Mouse (Mus musculus) lung, adult 2 months (tissue): ENCODE data around the gene Kcna6. TPM values are rescaled to one million over a fixed set of nuclear protein-coding genes. Genes with fewer than 3 reads are reported as not detected.

Source experiments
- DNase-seq: peaks from one replicate; pipeline ENCODE4 v3.0.0; 2022
- H3K4me1 ChIP-seq: fragments of 200-500 bp; 2 replicates; pipeline ENCODE4 v1.6.1; 2011; ENCODE audit warnings: low read length; ENCODE audit not compliant: control insufficient read depth, insufficient read depth
- H3K4me3 ChIP-seq: fragments of 200-500 bp; replicated peaks from 2 replicates; pipeline ENCODE3; 2011; ENCODE audit warnings: low read depth, mild to moderate bottlenecking, control low read depth, low read length; ENCODE audit errors: extremely low read depth
- CTCF ChIP-seq: fragments of 200-500 bp; IDR thresholded peaks from 2 replicates; pipeline ENCODE4 v1.5.1; 2011; ENCODE audit warnings: mild to moderate bottlenecking, low read length, control low read depth; ENCODE audit not compliant: insufficient read depth
- POLR2A ChIP-seq: fragments of 200-500 bp; IDR thresholded peaks from 2 replicates; pipeline ENCODE4 v1.6.1; 2011; ENCODE audit warnings: low read depth, mild to moderate bottlenecking, control low read depth, low read length, borderline replicate concordance; ENCODE audit errors: extremely low read depth
- WGBS: fragments of 180-500 bp; shearing (Covaris S2); methylation state at CpG from one replicate; pipeline ENCODE4 v1.1.7; 2018; 5-methylcytosine and 5-hydroxymethylcytosine counted together
- polyA plus RNA-seq: library from polyadenylated mRNA; depleted of rRNA; stranded (reverse); fragments of >200 nt; gene quantifications from 2 replicates; pipeline ENCODE4 v1.2.3, GENCODE M21; 2012; rRNA removed

Gene Kcna6
- polyA plus RNA-seq = 0.31 and 0.93 TPM in 2 replicates

DNA sequence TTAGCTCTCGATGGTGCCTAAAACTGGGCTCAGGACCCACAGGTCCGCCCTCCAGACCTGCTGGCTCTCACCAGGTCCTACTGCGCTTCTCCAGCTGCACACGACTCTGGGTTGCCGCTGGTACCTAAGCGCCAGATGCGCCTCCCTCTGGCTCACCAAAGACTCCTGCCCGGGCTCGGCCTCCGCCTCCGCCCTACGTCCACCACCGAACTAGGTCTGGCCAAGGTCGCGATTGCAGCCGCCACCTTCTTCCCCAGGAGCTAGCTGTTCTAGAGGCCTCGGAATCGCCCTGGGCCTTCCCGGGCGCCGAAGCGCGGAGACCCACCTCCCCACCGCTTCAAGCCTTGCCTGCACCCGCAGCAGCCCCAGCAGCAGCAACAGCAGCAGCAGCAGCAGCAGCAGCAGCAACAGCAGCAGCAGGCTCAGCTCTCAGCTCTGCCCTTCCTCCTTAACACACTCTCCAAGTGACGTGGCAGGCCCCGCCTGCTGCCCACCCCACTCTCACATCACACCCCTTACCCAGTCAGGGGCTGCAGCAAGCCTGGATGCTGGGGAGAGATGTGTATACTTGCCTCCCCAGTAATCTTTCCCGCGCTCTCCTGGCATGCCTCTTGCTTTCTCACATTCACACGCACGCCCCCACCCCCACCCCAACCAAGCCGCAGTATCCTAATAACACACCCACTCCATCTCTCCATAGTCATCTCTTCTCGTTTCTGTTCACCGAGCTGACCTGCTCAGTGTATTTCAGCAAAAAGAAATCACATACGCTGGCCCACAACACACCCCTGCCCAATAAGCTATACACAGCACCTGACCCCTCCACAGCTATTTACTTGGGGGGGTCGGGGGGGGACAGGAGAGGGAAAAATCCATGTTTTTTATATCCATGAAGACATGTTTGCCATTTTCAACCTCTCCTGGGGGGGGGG is at the start of gene Kcna6:
TSS of gene Kcna6 (minus strand) at position 464 of the 932 bp plus-strand sequence.
- 3% methylated on average over 36 of the region's 36 CpGs for WGBS
- no peaks in the 10 kb centered on the region for H3K4me1 ChIP-seq
- no peak for TF ChIP-seq POLR2A
- no peak for DNase-seq
- H3K4me3 ChIP-seq = no peak within 1 kb of the TSS

DNA sequence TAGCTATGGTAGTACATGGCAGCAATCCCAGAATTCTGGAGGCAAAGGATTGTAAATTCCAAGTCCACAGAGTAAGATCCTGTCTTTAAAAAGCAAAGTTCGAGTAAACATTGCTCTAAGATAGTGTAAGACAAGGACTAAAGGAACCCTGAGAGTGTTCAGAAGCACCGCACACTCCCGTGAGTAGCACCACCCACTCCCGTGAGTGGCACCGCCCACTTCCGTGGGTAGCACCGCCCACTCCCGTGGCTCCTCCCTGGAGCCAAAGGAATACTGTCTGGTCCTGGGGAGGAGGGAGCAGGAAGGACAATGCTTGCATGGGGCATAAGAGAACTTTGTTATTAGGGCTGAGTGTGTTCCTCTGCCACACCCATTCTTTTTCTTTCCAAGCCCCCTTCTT is 48.4 kb upstream of the Kcna6 start:
- no peak overlapping the region for H3K4me3 ChIP-seq
- WGBS = 68% methylated on average over 8 of the region's 8 CpGs
- TF ChIP-seq POLR2A (no peak), CTCF (no peak)
- DNase-seq = no peak
- H3K4me1 ChIP-seq = no peaks in the 10 kb centered on the region

DNA sequence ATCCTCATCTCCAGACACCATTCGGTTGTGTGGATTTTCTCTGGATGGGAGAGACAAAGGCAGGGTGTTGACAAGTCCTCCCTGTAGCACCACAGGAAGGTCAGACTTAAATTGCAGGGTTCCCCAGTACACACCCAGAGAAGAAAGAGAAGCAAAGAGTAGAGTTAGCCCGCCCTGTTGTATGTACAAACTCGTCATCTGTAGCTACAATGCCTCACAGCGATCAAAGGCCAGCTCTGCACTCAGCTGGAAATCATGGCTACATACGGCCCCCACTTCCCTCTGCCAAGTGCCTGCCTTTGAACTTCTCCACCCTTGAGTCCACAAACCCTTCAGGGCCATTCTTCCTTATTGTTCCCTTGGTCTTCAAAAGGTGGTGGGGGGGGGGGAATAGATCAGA is 43.7 kb upstream of the Kcna6 start:
- DNase-seq = no peak
- Histone ChIP-seq H3K4me1 (no peaks in the 10 kb centered on the region), H3K4me3 (no peak overlapping the region)
- TF ChIP-seq CTCF (no peak), POLR2A (no peak)
- 44% methylated on average over 5 of the region's 5 CpGs for WGBS

DNA sequence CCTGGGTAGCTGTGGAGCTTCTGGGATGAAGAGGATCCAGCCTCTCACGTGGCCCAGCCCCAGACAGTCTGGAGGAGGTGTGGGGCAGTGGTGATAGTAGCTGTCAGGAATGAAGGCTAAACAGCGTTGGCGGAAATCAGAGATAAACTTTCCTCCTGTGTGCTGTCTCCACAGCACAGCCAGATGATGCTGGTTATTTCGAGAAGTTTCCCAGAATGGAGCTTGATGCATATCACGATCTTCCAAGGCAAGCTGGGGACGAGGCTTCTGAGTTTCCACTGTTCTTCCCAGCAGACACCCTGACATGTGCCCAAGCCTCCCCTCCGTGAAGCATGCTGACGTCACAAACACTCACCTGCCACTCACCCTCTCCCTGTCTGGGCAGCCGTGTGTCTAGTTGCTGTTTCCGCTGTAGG is 43.2 kb upstream of the Kcna6 start:
- H3K4me1 ChIP-seq = no peaks in the 10 kb centered on the region
- no peak overlapping the region for H3K4me3 ChIP-seq
- no peak for DNase-seq
- WGBS = 30% methylated on average over 10 of the region's 10 CpGs
- TF ChIP-seq CTCF (no peak), POLR2A (no peak)

DNA sequence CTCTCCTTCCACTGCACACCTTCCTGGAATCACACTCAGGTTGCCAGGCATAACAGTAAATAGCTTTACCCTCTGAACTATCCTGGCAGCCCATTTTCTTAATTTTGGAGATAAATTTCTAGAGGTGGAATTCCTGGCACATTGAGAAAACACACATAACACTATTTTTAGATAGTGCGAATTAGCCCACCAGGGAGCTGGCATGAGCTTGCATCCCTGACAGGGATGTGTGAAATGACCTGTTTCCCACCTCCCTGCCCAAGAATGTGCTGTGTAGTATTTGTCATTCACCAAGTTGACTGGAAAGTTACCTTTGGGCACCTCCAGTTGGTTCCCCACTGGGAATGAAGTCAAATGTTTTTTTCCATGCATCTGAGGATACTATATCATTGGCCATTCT is 42.6 kb upstream of the Kcna6 start:
- TF ChIP-seq CTCF = no peak
- TF ChIP-seq POLR2A = no peak
- Histone ChIP-seq H3K4me1 (no peaks in the 10 kb centered on the region), H3K4me3 (no peak overlapping the region)
- 81% methylated on average over 1 of the region's 1 CpGs for WGBS
- no peak for DNase-seq

DNA sequence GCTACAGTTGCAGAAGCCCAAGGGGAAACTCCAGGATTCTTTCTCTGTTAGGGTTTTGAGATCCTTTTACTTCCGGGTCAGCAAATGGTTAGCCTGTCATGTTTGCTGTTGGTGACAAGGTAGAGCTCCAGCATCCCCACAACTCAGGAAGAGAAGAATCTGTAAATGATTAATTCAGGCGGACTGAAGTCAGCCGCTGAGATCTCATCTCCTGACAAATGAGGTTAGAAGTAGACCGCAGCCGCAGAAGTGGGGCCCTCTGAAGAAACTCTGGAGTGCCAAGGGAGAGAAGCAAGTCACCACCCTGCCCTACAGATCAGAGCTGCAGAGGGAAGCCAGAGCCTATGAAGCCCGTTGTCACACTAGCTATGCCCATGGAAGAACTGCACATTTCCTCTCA is 37.4 kb upstream of the Kcna6 start:
- DNase-seq = no peak
- WGBS = 49% methylated on average over 6 of the region's 6 CpGs
- Histone ChIP-seq H3K4me1 (no peaks in the 10 kb centered on the region), H3K4me3 (no peak overlapping the region)
- TF ChIP-seq CTCF = no peak
- no peak for TF ChIP-seq POLR2A

DNA sequence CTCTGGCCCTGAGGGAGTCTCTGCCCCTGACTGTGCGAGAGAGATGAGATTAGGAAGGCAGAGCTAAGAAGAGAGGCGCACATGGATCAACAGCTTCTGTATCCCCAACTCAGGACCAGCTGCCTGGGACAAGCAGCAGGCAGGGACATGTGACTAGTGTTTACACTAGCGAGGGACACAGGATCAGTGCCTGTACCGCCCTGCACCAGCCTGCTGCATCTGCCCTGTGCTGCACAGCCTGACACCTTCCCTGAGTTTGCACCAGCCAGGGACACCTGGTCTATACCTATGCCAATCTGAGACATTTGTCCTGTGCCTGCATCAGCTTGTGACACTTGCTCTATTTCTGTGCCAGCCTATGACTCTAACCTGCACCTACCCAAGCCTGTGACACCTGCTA is 33.4 kb upstream of the Kcna6 start:
- Histone ChIP-seq H3K4me3 (no peak overlapping the region), H3K4me1 (no peaks in the 10 kb centered on the region)
- TF ChIP-seq POLR2A = no peak
- TF ChIP-seq CTCF = no peak
- 46% methylated on average over 4 of the region's 4 CpGs for WGBS
- no peak for DNase-seq

DNA sequence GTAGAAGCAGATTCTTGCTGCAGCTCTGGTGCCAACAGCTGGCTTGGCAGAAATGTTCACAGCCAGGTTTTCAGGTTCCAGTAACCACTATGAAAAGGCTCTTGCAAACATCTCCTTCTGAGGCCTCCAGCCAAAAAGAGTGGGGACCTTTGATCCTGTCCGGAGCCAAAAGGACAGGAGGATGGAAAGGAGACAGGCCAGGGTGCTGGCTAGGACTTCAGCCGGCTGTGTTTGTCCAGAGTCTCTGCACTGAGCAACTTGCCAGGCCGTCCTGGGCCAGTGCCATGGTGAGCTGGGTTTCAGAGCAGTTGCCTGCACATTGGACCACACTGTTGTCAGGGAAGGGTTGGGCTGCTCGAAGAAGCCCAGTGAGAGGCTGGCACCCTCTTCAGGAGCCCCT is 31.9 kb upstream of the Kcna6 start:
- TF ChIP-seq CTCF (no peak), POLR2A (no peak)

DNA sequence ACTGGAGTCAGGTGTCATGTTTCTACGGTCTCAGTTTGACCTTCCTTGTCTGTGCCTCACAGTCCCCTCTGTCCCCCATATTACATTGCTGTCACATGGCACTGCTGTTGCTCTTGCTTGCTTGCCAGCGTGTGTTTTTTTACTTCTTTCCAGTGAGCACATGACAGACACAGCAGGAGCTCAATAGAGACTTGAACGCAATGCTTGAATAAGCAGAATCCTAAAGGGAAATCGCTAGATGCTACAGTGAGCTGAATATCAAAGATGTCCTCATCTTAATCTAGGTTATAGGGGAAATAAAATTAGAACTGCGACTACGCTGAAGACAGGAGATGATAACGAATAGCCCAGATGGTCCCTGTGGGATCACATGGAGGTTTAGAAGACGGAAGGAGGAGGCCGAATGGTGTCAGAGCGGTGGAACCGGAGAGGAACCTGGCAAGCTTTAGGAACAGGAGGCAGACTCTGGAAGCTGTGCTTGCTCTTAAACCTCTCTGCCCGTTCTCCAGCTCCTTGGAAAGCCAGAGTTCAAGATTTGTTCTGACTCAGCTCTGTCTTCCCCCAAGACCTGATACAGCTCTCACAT is 29.8 kb upstream of the Kcna6 start:
- 86% methylated on average over 12 of the region's 12 CpGs for WGBS
- TF ChIP-seq POLR2A = no peak
- TF ChIP-seq CTCF = no peak

More for the DNA sequence above, 31.9 kb upstream of the Kcna6 start:
- Histone ChIP-seq H3K4me3 (no peak overlapping the region), H3K4me1 (no peaks in the 10 kb centered on the region)
- WGBS = 53% methylated on average over 4 of the region's 4 CpGs
- peak; percentile 5 for DNase-seq

DNA sequence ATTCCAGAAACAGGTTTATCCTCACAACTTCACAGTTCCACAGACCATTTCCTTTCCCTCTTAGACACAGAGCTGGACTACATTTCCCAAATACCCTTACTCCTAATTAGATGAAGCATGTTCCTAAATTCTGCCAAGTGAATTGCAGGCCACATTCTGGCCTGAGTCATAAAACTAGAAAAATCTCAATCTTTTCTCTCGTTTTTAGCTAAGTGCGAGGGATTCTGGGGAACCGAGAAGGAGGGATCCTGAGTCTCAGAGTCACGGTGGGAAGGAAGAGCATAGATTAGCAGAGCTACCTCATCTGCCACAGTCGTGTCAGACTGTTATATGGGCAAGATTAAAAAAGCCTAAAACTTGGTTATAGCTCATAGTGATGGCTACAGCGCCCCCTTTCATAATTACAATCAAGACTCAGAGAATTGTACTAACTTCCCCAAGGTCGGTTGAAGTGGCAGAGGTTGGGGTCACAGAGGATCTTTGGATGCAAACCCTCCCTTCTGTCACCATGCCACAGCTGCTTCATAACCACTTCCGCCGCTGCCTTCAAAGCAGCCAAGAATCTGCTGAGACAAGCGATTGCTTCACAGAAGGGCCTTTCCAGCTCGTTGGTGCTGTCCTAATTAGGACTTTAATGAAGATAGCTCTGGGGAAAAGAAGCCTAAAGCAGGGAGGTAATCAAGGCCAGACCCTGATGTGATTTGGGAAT is 28.6 kb upstream of the Kcna6 start:
- H3K4me1 ChIP-seq = no peaks in the 10 kb centered on the region
- TF ChIP-seq POLR2A (no peak), CTCF (no peak)
- H3K4me3 ChIP-seq = no peak overlapping the region
- 68% methylated on average over 11 of the region's 11 CpGs for WGBS
- no peak for DNase-seq

More for the DNA sequence above, 29.8 kb upstream of the Kcna6 start:
- Histone ChIP-seq H3K4me3 (no peak overlapping the region), H3K4me1 (no peaks in the 10 kb centered on the region)
- no peak for DNase-seq
